Mouse (Mus musculus) embryonic facial prominence, embryonic 12.5 days (tissue): ENCODE measurements around the gene Polh. TPM values are rescaled to one million over a fixed set of nuclear protein-coding genes. Genes with fewer than 3 reads are reported as not detected.

Experiments
- ATAC-seq: fragments of 200-750 bp; cut with Nextera tagmentation; 2 replicates; pipeline ENCODE4 v1.8.0; 2017; ENCODE audit not compliant: insufficient number of reproducible peaks, insufficient read depth, low FRiP score, low TSS enrichment
- H3K27ac ChIP-seq: fragments of 300-500 bp; sonication (generic); 2 replicates; pipeline ENCODE4 v1.5.1; 2016; ENCODE audit warnings: mild to moderate bottlenecking
- H3K27me3 ChIP-seq: fragments of 300-500 bp; sonication (generic); 2 replicates; pipeline ENCODE4 v1.6.1; 2016; ENCODE audit warnings: mild to moderate bottlenecking, moderate library complexity
- H3K36me3 ChIP-seq: fragments of 300-500 bp; sonication (generic); 2 replicates; pipeline ENCODE4 v1.6.1; 2016; ENCODE audit warnings: mild to moderate bottlenecking
- H3K4me1 ChIP-seq: fragments of 300-500 bp; sonication (generic); 2 replicates; pipeline ENCODE4 v1.6.1; 2016
- H3K4me2 ChIP-seq: fragments of 300-500 bp; sonication (generic); replicated peaks from 2 replicates; pipeline ENCODE4 v1.6.1; 2016; ENCODE audit warnings: mild to moderate bottlenecking, moderate library complexity
- H3K4me3 ChIP-seq: fragments of 300-500 bp; sonication (generic); 2 replicates; pipeline ENCODE4 v1.5.1; 2016; ENCODE audit warnings: mild to moderate bottlenecking
- H3K9ac ChIP-seq: fragments of 300-500 bp; sonication (generic); 2 replicates; pipeline ENCODE4 v1.6.1; 2016; ENCODE audit warnings: mild to moderate bottlenecking, moderate library complexity
- H3K9me3 ChIP-seq: fragments of 300-500 bp; sonication (generic); 2 replicates; pipeline ENCODE4 v1.6.1; 2016; ENCODE audit warnings: mild to moderate bottlenecking, moderate library complexity
- WGBS: fragments of 180-500 bp; shearing (Covaris S2); methylation state at CpG from one replicate; pipeline ENCODE4 v1.1.7; 2016; 5-methylcytosine and 5-hydroxymethylcytosine counted together
- polyA plus RNA-seq: library from polyadenylated mRNA; unstranded; fragments of >200 nt; fragmentation: Nextera tagmentation; extraction: Ambion mirVana; gene quantifications from 2 replicates; pipeline ENCODE4 v1.2.1, GENCODE M21; 2016

Polh gene
- polyA plus RNA-seq, 1 experiment from 2014 or later = 16.6 TPM

GRCm38 (mm10) chr17:46166270-46166669 is 36.2 kb downstream of the Polh start:
- no peaks in the 10 kb centered on the region for H3K9me3 ChIP-seq
- H3K9ac ChIP-seq = no peak overlapping the region
- H3K4me1 ChIP-seq = peaks cover 14% of the 10 kb centered on the region; the same call in 1 of the 2 replicates
- H3K4me2 ChIP-seq = no peak overlapping the region
- peaks cover 77% of the 10 kb centered on the region for H3K36me3 ChIP-seq
- H3K4me3 ChIP-seq = no peak overlapping the region
- H3K27ac ChIP-seq = no peak overlapping the region
- 86% methylated on average over 5 of the region's 5 CpGs for WGBS
- no peak for ATAC-seq
- no peaks in the 10 kb centered on the region for H3K27me3 ChIP-seq

- Histone ChIP-seq H3K9ac (no peak overlapping the region), H3K36me3 (peaks cover 69% of the 10 kb centered on the region), H3K9me3 (no peaks in the 10 kb centered on the region), H3K4me3 (no peak overlapping the region), H3K4me2 (no peak overlapping the region), H3K27me3 (no peaks in the 10 kb centered on the region), H3K27ac (no peak overlapping the region), H3K4me1 (peaks cover 14% of the 10 kb centered on the region; the same call in 1 of the 2 replicates)
- 83% methylated on average over 12 of the region's 12 CpGs for WGBS
- ATAC-seq = no peak
Observed at GRCm38 (mm10) chr17:46165460-46165859, 37.0 kb downstream of the Polh start.

GRCm38 (mm10) chr17:46164791-46165190 is 37.7 kb downstream of the Polh start:
- H3K36me3 ChIP-seq = peaks cover 62% of the 10 kb centered on the region
- no peak for ATAC-seq
- 93% methylated on average over 10 of the region's 10 CpGs for WGBS
- H3K4me2 ChIP-seq = no peak overlapping the region
- no peak overlapping the region for H3K9ac ChIP-seq
- no peaks in the 10 kb centered on the region for H3K27me3 ChIP-seq
- no peaks in the 10 kb centered on the region for H3K9me3 ChIP-seq
- no peak overlapping the region for H3K4me3 ChIP-seq
- peaks cover 15% of the 10 kb centered on the region; the same call in 1 of the 2 replicates for H3K4me1 ChIP-seq
- no peak overlapping the region for H3K27ac ChIP-seq

GRCm38 (mm10) chr17:46164301-46164700 is 38.1 kb downstream of the Polh start:
- Histone ChIP-seq H3K9ac (no peak overlapping the region), H3K9me3 (no peaks in the 10 kb centered on the region), H3K4me2 (no peak overlapping the region), H3K27ac (no peak overlapping the region), H3K27me3 (no peaks in the 10 kb centered on the region), H3K4me1 (peaks cover 19% of the 10 kb centered on the region; the same call in 1 of the 2 replicates), H3K4me3 (no peak overlapping the region), H3K36me3 (peaks cover 57% of the 10 kb centered on the region)
- ATAC-seq = no peak
- 94% methylated on average over 8 of the region's 8 CpGs for WGBS

- Histone ChIP-seq H3K4me3 (no peak overlapping the region), H3K4me2 (no peak overlapping the region), H3K27ac (no peak overlapping the region), H3K9me3 (no peaks in the 10 kb centered on the region), H3K9ac (no peak overlapping the region), H3K27me3 (no peaks in the 10 kb centered on the region), H3K4me1 (peaks cover 19% of the 10 kb centered on the region; the same call in 1 of the 2 replicates), H3K36me3 (peaks cover 45% of the 10 kb centered on the region)
- 84% methylated on average over 9 of the region's 9 CpGs for WGBS
- no peak for ATAC-seq
Observed at GRCm38 (mm10) chr17:46162951-46163421, 39.5 kb downstream of the Polh start.

- Histone ChIP-seq H3K36me3 (peaks cover 41% of the 10 kb centered on the region), H3K27me3 (no peaks in the 10 kb centered on the region), H3K27ac (no peak overlapping the region), H3K9ac (no peak overlapping the region), H3K4me3 (no peak overlapping the region), H3K4me2 (0 out of 2 replicates have a peak overlapping the region, but pooled peaks have one; percentile 83), H3K9me3 (no peaks in the 10 kb centered on the region), H3K4me1 (peaks cover 19% of the 10 kb centered on the region; the same call in 1 of the 2 replicates)
- WGBS = 94% methylated on average over 7 of the region's 7 CpGs
- no peak for ATAC-seq
Observed at GRCm38 (mm10) chr17:46162551-46162950, 39.9 kb downstream of the Polh start.

GRCm38 (mm10) chr17:46161710-46162109 is 40.7 kb downstream of the Polh start:
- Histone ChIP-seq H3K9me3 (no peaks in the 10 kb centered on the region), H3K4me1 (peaks cover 19% of the 10 kb centered on the region; the same call in 1 of the 2 replicates), H3K36me3 (peaks cover 33% of the 10 kb centered on the region), H3K4me3 (peak overlapping the region; percentile 80), H3K9ac (peak overlapping the region; percentile 79), H3K4me2 (peak overlapping the region; percentile 83), H3K27me3 (no peaks in the 10 kb centered on the region), H3K27ac (0 out of 2 replicates have a peak overlapping the region, but pooled peaks have one; percentile 85)
- no peak for ATAC-seq
- WGBS = 49% methylated on average over 9 of the region's 9 CpGs

- WGBS = under 1% methylated on average over 19 of the region's 19 CpGs
- Histone ChIP-seq H3K9me3 (no peaks in the 10 kb centered on the region), H3K27ac (peak overlapping the region; percentile 85), H3K36me3 (peaks cover 27% of the 10 kb centered on the region), H3K27me3 (no peaks in the 10 kb centered on the region), H3K4me3 (peak overlapping the region; percentile 80), H3K9ac (peak overlapping the region; percentile 79), H3K4me2 (peak overlapping the region; percentile 83), H3K4me1 (peaks cover 19% of the 10 kb centered on the region; the same call in 1 of the 2 replicates)
- ATAC-seq = peak; percentile 9; the same call in 1 of the 2 replicates
Observed at GRCm38 (mm10) chr17:46161179-46161578, 41.3 kb downstream of the Polh start.

GRCm38 (mm10) chr17:46160686-46161085 is 41.8 kb downstream of the Polh start, which contains the start of gene Gtpbp2:
Gene Gtpbp2 (plus strand): TSS chr17:46161032.
- Histone ChIP-seq H3K27me3 (no peaks in the 10 kb centered on the region), H3K4me3 (peak within 1 kb of the TSS; percentile 80), H3K9me3 (no peaks in the 10 kb centered on the region), H3K9ac (peak within 1 kb of the TSS; percentile 79), H3K4me2 (peak within 1 kb of the TSS; percentile 83), H3K36me3 (peaks cover 22% of the 10 kb centered on the region), H3K4me1 (peaks cover 19% of the 10 kb centered on the region; the same call in 1 of the 2 replicates), H3K27ac (peak within 1 kb of the TSS; percentile 85)
- under 1% methylated on average over 23 of the region's 23 CpGs for WGBS
- ATAC-seq = peak; percentile 92

GRCm38 (mm10) chr17:46160090-46160662 is 42.3 kb downstream of the Polh start:
- ATAC-seq = peak; percentile 79
- peak overlapping the region; percentile 49 for H3K9ac ChIP-seq
- H3K4me3 ChIP-seq = peak overlapping the region; percentile 80
- H3K27me3 ChIP-seq = no peaks in the 10 kb centered on the region
- H3K27ac ChIP-seq = peak overlapping the region; percentile 85
- peaks cover 17% of the 10 kb centered on the region for H3K36me3 ChIP-seq
- no peaks in the 10 kb centered on the region for H3K9me3 ChIP-seq
- H3K4me1 ChIP-seq = peaks cover 19% of the 10 kb centered on the region; the same call in 1 of the 2 replicates
- WGBS = under 1% methylated on average over 16 of the region's 16 CpGs
- H3K4me2 ChIP-seq = peak overlapping the region; percentile 83

- 61% methylated on average over 2 of the region's 2 CpGs for whole genome bisulfite sequencing
- no peaks in the 10 kb centered on the region for H3K9me3 ChIP-seq
- H3K9ac ChIP-seq = no peak overlapping the region
- H3K36me3 ChIP-seq = peaks cover 9% of the 10 kb centered on the region
- peaks cover 19% of the 10 kb centered on the region; the same call in 1 of the 2 replicates for H3K4me1 ChIP-seq
- no peak overlapping the region for H3K4me2 ChIP-seq
- 0 out of 2 replicates have a peak overlapping the region, but pooled peaks have one; percentile 85 for H3K27ac ChIP-seq
- H3K27me3 ChIP-seq = no peaks in the 10 kb centered on the region
- ATAC-seq = no peak
- no peak overlapping the region for H3K4me3 ChIP-seq
Observed at GRCm38 (mm10) chr17:46159236-46159635, 43.2 kb downstream of the Polh start.

- no peaks in the 10 kb centered on the region for H3K27me3 ChIP-seq
- no peak overlapping the region for H3K27ac ChIP-seq
- peaks cover 20% of the 10 kb centered on the region; the same call in 1 of the 2 replicates for H3K4me1 ChIP-seq
- no peak overlapping the region for H3K4me2 ChIP-seq
- H3K36me3 ChIP-seq = no peaks in the 10 kb centered on the region
- H3K9me3 ChIP-seq = no peaks in the 10 kb centered on the region
- ATAC-seq = no peak
- H3K9ac ChIP-seq = no peak overlapping the region
- H3K4me3 ChIP-seq = no peak overlapping the region
- WGBS = 87% methylated on average over 8 of the region's 8 CpGs
Observed at GRCm38 (mm10) chr17:46157131-46157530, 45.3 kb downstream of the Polh start.
